ENCODE assay signal across 9 mouse cellular contexts in the genomic region with DNA sequence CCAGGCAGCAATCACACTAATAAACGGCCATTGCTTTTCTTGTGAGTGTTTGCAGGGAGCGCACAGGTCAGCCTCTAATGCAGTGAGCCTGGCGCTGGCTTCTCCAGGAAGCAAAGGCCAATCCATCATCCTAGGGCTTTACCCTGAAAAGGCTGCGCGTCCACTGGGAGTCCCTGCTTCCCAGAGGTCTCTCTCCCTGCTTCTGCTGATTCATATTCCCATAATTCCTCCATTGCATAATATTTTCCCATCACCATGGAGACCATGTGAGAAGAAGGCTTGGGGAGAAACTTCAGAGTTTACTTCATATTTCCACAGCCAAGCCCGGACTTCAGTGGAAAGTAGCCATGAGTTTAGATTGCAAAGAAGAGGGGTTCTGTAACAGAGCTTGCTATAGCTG. TPM values are rescaled to one million over a fixed set of nuclear protein-coding genes. Genes with fewer than 3 reads are reported as not detected.
DNase-seq lines count a peak whose midpoint lies in the region; ATAC-seq lines count a peak whose summit lies in the region.
"Had no signal": no experiment of that assay in that cellular context is flagged by ENCODE, and none has a peak within 500 bp of the region (broad histone marks: within the 10 kb centered on the region; RNA-seq: fewer than 3 reads in every experiment).

No protein-coding gene starts in this region.

- no peak overlapping the region for H3K4me2 ChIP-seq in limb, embryonic 13.5 days (replicated peaks)

- H3K27me3 ChIP-seq in heart, embryonic 10.5 days (ENCODE audit: insufficient read depth, poor library complexity, severe bottlenecking): no peaks in the 10 kb centered on the region
- H3K27me3 ChIP-seq in limb, embryonic 13.5 days: no peaks in the 10 kb centered on the region

- 70% methylated on average over 6 of the region's 6 CpGs for WGBS in heart, embryonic 10.5 days
- 41% methylated on average over 6 of the region's 6 CpGs for WGBS in limb, embryonic 13.5 days

- ATAC-seq in limb, embryonic 13.5 days (ENCODE audit: low FRiP score, low read depth): no peak
- ATAC-seq in erythroid progenitor cell, adult 5-6 weeks (replicated peaks; ENCODE audit: low FRiP score, poor library complexity, severe bottlenecking): no peak

- intact Hi-C loops in left cerebral cortex, postnatal 4 days (cut with DNase I): no loop called here

- 0 out of 2 replicates have a peak overlapping the region, but pooled peaks have one; percentile 39 for H3K9ac ChIP-seq in limb, embryonic 13.5 days

- peaks cover 21% of the 10 kb centered on the region for H3K4me1 ChIP-seq in heart, embryonic 10.5 days
- H3K4me1 ChIP-seq in limb, embryonic 13.5 days: peaks cover 30% of the 10 kb centered on the region

- no peaks in the 10 kb centered on the region for H3K36me3 ChIP-seq in heart, embryonic 10.5 days
- no peaks in the 10 kb centered on the region for H3K36me3 ChIP-seq in limb, embryonic 13.5 days

- no peaks in the 10 kb centered on the region for H3K9me3 ChIP-seq in heart, embryonic 10.5 days
- H3K9me3 ChIP-seq in limb, embryonic 13.5 days: no peaks in the 10 kb centered on the region

- no peak overlapping the region for H3K27ac ChIP-seq in heart, embryonic 10.5 days
- 0 out of 2 replicates have a peak overlapping the region, but pooled peaks have one; percentile 44 for H3K27ac ChIP-seq in limb, embryonic 13.5 days
- H3K27ac ChIP-seq: macrophage had no signal

- H3K4me3 ChIP-seq in heart, embryonic 10.5 days: no peak overlapping the region
- no peak overlapping the region for H3K4me3 ChIP-seq in limb, embryonic 13.5 days

- peak; percentile 71 to 80 for DNase-seq in heart, adult 18-20 months
- no peak for DNase-seq in heart, embryonic 10.5 days (ENCODE audit: low spot score)
- DNase-seq in adrenal gland, postnatal 10 days: peak; percentile 54
- DNase-seq in heart, postnatal 4 days: peak; percentile 59
- DNase-seq in c-Kit-positive CD71-positive TER-119-positive erythroid progenitor cells, embryonic 14.5 days (ENCODE audit: low spot score): no peak
- no peak for DNase-seq in left cerebral cortex, postnatal 4 days

RNA-seq across cellular contexts. Expression of gene Eml1, which starts 33.2 kb away (rescaled TPM):
- 10 to 100 TPM; 81.3 to 95.3 TPM for total RNA-seq in heart, adult 18-20 months (2021)
- 47.0 and 50.4 TPM in 2 replicates for polyA plus RNA-seq in heart, embryonic 10.5 days (2016; fragmentation: Nextera tagmentation; extraction: Ambion mirVana)
- 10 to 100 TPM; 32.8 to 36.7 TPM for total RNA-seq in adrenal gland, postnatal 10 days (2021)
- 10 to 100 TPM; 78.1 to 80.5 TPM for total RNA-seq in heart, postnatal 4 days (2021)
- 36.5 and 41.9 TPM in 2 replicates for polyA plus RNA-seq in limb, embryonic 13.5 days (2015; fragmentation: Nextera tagmentation; extraction: Ambion mirVana)
- not detected in 2 replicates for total RNA-seq in erythroid progenitor cell, adult 5-6 weeks (2015; ENCODE audit: low replicate concordance)
- not detected in 2 replicates for total RNA-seq in erythroid progenitor cell, adult 5-6 weeks (2017; ENCODE audit: low replicate concordance)
- total RNA-seq in left cerebral cortex, postnatal 4 days (2021): 10 to 100 TPM; 93.3 to 99.0 TPM
- polyA plus RNA-seq: macrophage had no signal

Comparison
In these comparisons a context has a peak if more than half of its experiments do, and no peak if none do; other contexts are left out.
1. DNase-seq: peak in heart, adult 18-20 months (2 of 2), adrenal gland, postnatal 10 days (single experiment) and heart, postnatal 4 days (single experiment); none in heart, embryonic 10.5 days (single experiment), c-Kit-positive CD71-positive TER-119-positive erythroid progenitor cells, embryonic 14.5 days (single experiment) and left cerebral cortex, postnatal 4 days (single experiment).
2. RNA of gene Eml1, which starts 33.2 kb away (total RNA-seq): 93.3 to 99.0 TPM in left cerebral cortex, postnatal 4 days, 81.3 to 95.3 TPM in heart, adult 18-20 months, 78.1 to 80.5 TPM in heart, postnatal 4 days and 32.8 to 36.7 TPM in adrenal gland, postnatal 10 days; not detected in erythroid progenitor cell, adult 5-6 weeks; every median in the first group is over 10 times any median in the second.